Mouse (Mus musculus) left cerebral cortex, postnatal 25 days (tissue): ENCODE results near the gene Yipf6. TPM values are rescaled to one million over a fixed set of nuclear protein-coding genes. Genes with fewer than 3 reads are reported as not detected.
"Not testable (repeated sequence)": the region's sequence is repeated elsewhere in the genome, so short reads cannot be mapped to it uniquely, and the experiment has no call there.

Experiments
- DNase-seq, 2 experiments: peaks; one replicate each; pipeline ENCODE4 v3.0.0; 2022; ENCODE audit warnings: low spot score in 2 of 2, mixed read lengths in 1 of 2
- intact Hi-C: fragments of 180-260 bp; cut with DNase I; formaldehyde crosslinking; loops from one replicate; pipeline ENCODE4 v1.15.1; 2025
- total RNA-seq, 2 experiments: library from RNA; stranded (reverse); gene quantifications; 2 replicates each; pipeline ENCODE4 v1.2.3; 2021

Yipf6 gene
- total RNA-seq = 10 to 100 TPM; 34.9 to 35.8 TPM

- intact Hi-C loops = no loop called here
- DNase-seq = no peak
These were observed at the start of gene Yipf6 for GRCm38 (mm10) chrX:98936101-98936500. Yipf6 (plus strand) TSS chrX:98936316.

GRCm38 (mm10) chrX:98890072-98890405, 46.1 kb upstream of the Yipf6 start:
- DNase-seq = no peak
- intact Hi-C loops = no loop called here

GRCm38 (mm10) chrX:98890406-98891116, 45.6 kb upstream of the Yipf6 start, which contains the start of gene Ophn1:
Ophn1 (minus strand) TSS chrX:98891025.
- intact Hi-C loops = no loop called here
- peak; percentile 75 to 84 for DNase-seq

DNA sequence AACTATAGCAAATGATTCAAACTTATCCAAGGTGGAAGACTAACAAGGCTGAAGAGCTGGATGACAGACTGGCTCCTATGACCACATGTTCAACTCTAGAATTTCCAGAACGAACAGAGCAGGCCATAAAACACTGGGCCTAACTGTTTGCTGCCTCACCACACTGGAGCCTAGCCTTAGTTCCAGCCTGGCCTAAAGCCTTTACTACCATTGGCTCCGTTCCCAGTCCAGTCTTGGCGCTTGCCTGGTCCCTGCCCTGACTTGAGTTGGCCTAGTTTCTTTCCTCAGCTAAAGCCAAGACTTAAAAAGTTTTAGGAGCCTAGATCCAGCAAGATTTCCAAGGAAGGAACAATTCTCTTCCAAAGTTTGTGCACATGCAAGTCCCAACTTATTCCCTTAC, 37.8 kb upstream of the Yipf6 start:
- DNase-seq = no peak
- intact Hi-C loops = no loop called here

GRCm38 (mm10) chrX:98904226-98904625, 31.9 kb upstream of the Yipf6 start:
- intact Hi-C loops = no loop called here
- no peak for DNase-seq

DNA sequence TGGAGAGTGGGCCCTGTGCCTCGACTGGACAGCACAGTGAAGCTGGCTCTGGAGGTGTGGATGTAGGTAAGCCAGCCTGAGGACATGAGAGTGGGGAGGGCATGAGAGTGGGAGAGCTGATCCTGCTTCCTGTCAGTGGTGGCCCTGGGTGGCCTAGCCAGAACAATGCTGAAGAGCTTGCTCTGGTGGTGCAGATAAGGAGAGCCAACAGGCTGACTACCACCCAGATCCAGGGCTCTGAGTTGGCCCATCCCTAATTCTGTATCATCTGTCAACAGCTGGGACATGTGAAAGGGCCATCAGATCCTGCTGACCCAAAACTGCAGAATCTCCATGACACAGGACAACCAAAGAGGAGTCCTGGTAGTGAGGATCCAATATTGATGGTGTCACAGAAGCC, 27.2 kb upstream of the Yipf6 start:
- no peak for DNase-seq
- intact Hi-C loops = no loop called here

DNA sequence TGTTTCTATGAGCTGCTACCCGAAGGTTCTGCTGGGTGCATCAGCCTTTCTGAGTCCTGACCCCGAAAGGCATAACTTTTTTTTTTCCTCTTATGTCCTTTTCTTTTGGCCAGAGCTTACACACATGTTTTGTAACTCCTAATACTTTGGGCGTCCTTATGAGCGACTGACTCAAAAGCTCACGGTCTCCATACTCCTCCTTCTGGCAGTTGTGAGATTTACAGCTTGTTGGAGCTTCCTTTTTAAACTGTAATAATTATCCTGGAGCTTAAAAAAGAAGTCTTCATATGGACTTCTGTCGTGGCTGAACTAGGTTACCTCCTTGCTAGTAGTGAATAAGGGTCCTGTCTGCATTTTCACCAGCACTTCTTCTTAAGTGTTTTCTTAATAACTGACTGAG, 16.7 kb upstream of the Yipf6 start:
- peak; percentile 21 to 53 for DNase-seq
- intact Hi-C loops = loop anchor here (2.0 kb wide), 1 partner anchor 219 kb away; no protein-coding TSS in a partner anchor

- intact Hi-C loops = no loop called here
- DNase-seq = peak; percentile 98
These were observed 815 bp downstream of the Yipf6 start for GRCm38 (mm10) chrX:98936707-98937554.

DNA sequence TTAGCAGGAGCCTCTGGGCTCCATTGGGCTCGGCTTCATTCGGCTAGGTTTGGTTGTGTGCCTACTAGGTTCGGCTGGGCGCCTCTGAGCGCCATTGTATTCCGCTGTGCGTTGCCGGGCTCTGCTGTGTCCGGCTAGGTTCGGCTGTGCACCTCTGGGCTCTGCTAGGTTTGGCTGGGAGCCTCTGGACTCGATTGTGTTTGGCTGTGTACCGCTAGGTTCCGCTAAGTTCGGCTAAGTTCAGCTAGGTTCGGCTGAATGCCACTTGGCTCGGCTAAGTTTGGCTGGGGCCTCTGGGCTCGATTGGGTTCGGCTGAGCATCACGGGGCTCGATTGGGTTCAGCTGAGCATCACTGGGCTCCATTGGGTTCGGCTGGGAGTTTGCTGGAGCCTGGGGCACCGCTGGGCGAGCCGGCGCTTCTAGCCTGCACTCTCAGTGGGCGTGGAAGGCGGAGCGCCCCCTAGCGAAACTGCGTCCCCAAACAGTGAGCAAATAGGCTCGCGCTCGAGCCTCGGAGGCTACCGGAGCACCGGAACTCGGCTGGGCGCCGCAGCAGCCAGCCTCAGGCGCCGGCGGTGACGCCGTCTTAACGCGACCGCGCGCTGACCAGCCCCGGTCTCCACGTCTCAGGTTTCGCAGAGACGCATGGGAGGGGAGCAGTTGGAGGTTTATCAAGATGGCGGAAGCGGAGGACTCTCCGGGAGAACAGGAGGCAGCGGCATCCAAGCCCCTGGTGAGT, 1.6 kb downstream of the Yipf6 start:
- intact Hi-C loops = no loop called here
- DNase-seq = peak; percentile 91 to 96

GRCm38 (mm10) chrX:98953941-98954340, 17.8 kb downstream of the Yipf6 start:
- no peak for DNase-seq
- intact Hi-C loops = no loop called here

GRCm38 (mm10) chrX:98958287-98958686, 22.2 kb downstream of the Yipf6 start:
- no peak for DNase-seq
- intact Hi-C loops = no loop called here

DNA sequence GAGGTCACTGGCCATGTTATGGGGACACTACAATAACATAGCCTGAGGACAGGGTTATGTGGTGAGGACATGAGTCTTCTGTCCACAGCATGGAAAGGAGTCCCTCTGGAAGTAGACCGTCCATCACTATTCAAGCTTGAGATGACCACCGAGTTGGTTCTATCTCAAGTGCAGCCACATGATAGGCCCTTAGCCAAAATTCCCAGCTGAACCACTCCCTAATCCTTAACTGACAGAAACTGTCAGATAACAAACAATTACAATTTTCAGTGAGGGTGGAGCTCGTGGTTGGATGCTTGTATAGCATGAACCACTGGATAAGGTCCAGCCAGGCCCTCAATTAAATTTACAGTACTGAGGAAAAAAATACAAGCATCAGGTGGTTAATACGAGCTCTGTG, 22.9 kb downstream of the Yipf6 start:
- no peak for DNase-seq
- intact Hi-C loops = no loop called here

- DNase-seq = no peak
- intact Hi-C loops = no loop called here
These were observed 27.6 kb downstream of the Yipf6 start for GRCm38 (mm10) chrX:98963742-98964141.

DNA sequence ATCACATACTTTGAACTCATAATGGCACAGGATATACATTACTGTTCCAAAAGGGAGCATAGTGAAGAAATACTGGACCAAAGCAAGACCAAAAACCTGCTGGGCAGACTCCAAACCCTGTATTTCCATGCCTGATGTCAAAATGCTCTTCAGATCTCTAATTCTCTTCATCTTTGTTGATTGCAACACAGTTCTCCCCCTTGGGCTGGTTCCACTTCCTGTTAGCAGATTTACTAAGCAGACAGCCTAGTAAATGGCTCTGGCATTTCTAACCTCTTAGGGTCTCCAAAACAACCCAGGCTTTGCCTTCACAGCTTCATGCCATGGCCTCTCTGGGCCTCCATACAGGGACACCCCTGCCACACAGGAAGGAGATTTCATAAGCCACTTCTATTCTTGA, 28.4 kb downstream of the Yipf6 start:
- DNase-seq = no peak
- intact Hi-C loops = no loop called here

DNA sequence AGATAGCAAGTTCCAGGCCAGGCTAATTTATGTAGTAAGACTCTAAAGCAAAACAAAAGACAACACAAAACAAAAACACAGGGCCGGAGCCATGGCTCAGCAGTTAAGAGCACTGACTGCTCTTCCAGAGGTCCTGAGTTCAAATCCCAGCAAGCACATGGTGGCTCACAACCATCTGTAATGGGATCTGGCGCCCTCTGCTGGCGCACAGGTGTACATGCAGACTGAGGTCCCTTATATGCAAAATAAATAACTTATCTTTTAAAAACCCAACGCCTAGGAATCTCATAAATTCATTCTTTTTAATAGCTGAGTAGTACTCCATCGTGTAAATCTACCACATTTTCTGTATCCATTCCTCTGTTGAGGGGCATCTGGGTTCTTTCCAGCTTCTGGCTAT, 50.5 kb downstream of the Yipf6 start:
- intact Hi-C loops = loop anchor here (5.0 to 10.0 kb wide), 2 partner anchors 121 to 668 kb away; no protein-coding TSS in a partner anchor
- not testable (repeated sequence) for DNase-seq

GRCm38 (mm10) chrX:98989574-98989973, 53.5 kb downstream of the Yipf6 start:
- DNase-seq = peak; percentile 21 to 39
- intact Hi-C loops = loop anchor here (2.0 to 10.0 kb wide), 3 partner anchors 59 to 665 kb away; no protein-coding TSS in a partner anchor
